Mouse (Mus musculus) splenic B cell, adult 2 months (primary cell): ENCODE data around the gene Klhl29.
A peak's percentile ranks its signal among the peaks of the same experiment; 100 is the strongest.

Experiments used
- DNase-seq: peaks from one replicate; pipeline ENCODE4 v3.0.0-alpha.2; 2011; ENCODE audit warnings: low read depth, low spot score
- H3K27me3 ChIP-seq: 2 replicates; pipeline ENCODE4 v1.6.1; 2012; ENCODE audit warnings: mild to moderate bottlenecking, low read length, moderate library complexity, mixed read lengths; ENCODE audit not compliant: control insufficient read depth, poor library complexity, insufficient read depth, severe bottlenecking
- H3K36me3 ChIP-seq: 2 replicates; pipeline ENCODE4 v1.6.1; 2012; ENCODE audit warnings: mild to moderate bottlenecking, low read length, moderate library complexity, mixed read lengths; ENCODE audit not compliant: control insufficient read depth, poor library complexity, insufficient read depth, severe bottlenecking

The Klhl29 gene

DNA sequence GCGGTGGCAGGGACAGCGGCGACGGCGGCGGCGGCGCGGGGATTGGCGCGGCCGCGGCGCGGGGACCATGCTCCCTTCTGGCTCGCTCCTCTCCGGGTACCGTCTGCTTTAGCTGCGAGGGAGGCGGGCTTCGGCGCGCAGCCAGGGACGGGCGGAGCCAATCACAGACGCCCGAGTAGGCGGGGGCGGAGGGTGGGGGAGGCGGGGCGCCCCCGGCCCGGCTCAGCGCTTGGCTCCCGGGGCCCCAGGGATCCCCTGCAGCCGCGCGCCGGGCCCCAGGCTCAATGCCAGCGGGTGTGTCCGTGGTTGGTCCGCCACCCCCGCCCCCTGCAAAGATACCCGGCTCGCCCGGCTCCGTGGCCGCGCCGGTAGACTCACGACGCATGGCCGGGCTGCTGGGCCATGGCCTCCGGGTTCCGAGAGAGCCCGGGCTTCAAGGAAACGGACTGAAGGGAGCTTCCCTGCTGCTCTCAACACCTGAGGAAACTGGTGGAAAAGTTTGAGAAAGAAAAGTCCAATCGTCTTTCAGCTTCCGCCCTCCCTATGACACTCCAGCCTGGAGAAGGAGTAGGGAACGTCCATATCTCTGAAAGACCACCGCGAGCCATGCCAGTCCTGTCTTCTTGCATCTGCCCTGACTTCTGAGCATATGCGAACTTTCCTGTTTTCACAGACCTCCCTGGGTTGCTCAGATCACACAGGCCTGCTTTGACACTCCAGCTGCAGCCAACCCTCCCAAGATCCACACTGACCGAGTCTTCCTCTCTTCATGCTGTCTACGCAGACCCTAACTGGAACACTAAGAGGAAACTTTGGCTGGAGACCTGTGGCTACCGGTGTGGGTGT is at the start of gene Klhl29:
Klhl29 (minus strand) TSS at position 67 of the 846 bp plus-strand sequence.
- Histone ChIP-seq H3K27me3 (no peaks in the 10 kb centered on the region), H3K36me3 (no peaks in the 10 kb centered on the region)
- DNase-seq = no peak

DNA sequence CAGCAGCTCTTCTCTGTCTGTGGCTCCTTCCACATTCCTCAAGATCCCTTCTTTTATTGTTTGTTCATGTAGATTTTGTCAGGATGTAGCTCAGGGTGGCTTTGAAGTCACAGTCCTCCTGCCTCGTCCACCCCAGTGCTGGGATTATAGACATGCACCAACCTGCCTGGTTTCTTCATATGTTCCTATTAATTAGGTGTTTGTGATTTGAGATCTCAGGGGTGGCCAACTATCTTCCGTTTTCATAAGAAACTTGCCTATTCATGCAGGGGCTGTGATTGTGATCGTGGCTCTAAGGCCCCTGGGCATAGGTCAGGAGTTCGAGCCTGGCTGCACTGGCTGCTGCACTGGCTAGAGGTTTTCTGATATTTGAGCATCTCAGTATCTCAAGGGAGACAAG is 49.8 kb upstream of the Klhl29 start:
- Histone ChIP-seq H3K27me3 (no peaks in the 10 kb centered on the region), H3K36me3 (no peaks in the 10 kb centered on the region)
- DNase-seq = no peak

DNA sequence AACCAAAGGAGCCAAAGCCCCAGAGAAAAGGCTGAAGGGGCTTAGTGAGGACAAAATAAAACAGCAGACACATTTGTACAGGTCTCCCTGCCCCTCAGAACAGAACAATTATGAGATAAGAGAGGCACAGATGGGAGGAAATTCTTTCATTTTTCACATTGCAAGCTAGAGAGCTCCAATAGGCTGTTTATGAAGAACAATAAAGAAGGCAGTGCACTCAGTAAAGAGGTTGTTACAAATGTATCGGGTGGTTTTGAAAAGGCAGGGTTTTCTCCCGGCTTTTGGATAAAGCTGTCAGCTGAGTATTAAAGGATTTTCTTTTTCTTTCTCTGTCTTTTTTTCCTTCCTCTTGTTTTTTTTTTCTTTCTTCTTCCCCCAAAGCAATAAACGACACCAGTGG is 40.3 kb upstream of the Klhl29 start:
- no peak for DNase-seq
- H3K36me3 ChIP-seq = no peaks in the 10 kb centered on the region
- H3K27me3 ChIP-seq = no peaks in the 10 kb centered on the region

DNA sequence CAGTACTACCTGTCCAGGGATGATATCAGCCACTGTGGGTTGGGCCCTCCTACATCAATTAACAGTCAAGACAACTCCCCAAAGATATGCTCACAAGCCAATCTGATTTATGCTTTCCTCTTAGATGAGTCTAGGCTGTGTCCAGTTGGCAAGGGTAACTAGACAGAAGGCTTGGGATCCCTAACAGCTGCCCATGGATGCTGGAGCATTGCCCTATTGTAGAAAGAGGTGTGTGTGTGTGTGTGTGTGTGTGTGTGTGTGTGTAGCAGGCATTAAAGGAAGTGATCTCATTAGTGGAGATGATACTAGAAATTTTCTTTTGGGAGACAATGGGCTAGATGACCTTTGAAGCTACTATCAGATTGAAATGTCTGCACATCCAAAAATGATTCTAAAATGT is 38.5 kb upstream of the Klhl29 start:
- H3K36me3 ChIP-seq = no peaks in the 10 kb centered on the region
- no peak for DNase-seq
- no peaks in the 10 kb centered on the region for H3K27me3 ChIP-seq

DNA sequence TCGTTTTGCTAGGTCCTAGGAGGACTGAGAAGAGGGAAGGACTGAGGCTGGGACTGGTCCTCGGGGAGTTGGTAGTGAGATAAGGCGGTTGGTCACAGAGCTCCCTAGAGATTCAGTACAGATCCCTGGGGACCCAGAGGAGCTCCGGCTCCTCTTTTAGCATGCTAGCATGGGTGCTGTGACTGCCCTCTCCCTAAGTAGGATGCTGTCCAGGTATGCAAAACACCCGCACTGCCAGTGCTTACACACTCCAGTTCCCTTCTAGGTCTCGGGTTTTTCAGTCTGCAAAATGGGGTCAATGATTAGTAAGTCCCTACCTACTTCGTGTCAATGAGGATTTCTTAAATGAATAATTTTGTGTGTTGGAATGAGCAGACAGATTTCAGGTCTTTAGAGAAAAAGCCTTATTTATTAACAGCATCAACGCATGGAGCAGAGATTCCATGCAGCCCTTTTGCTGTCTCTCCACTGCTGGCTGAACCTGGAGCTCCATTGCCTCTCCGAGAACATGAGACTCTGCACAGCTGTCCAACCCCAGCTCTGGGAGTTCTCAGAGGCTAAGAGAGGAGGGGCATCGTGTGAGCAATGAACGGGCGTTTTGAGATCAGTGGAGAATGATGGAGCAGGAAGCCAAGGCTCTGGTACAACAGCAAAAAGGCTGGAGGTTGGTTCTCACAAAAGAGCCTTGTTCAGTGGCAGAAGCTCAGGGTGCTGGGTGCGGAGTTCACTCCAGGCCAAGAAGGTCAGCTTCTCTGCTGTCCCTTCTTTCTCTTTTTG is 36.5 kb upstream of the Klhl29 start:
- DNase-seq = no peak
- no peaks in the 10 kb centered on the region for H3K27me3 ChIP-seq
- H3K36me3 ChIP-seq = no peaks in the 10 kb centered on the region

DNA sequence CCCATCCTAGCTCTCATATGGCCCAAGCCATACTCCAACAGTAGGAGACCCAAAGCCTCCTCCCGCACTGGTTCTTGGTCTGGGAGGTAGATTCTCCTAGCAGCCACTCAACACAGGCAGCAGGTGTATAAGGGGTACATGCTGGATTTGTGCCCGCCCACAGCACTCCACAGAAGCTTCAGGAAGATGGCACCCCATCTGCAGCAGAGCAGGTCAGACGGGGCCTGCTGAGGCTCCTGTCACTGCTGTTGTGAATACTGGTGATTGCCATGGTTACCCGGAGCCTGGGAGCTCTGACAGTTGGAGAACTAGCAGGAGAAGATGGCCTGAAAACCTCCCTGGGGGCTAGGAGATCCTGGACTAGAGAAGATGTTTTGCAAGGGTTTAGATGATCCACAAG is 35.9 kb upstream of the Klhl29 start:
- Histone ChIP-seq H3K36me3 (no peaks in the 10 kb centered on the region), H3K27me3 (no peaks in the 10 kb centered on the region)

DNA sequence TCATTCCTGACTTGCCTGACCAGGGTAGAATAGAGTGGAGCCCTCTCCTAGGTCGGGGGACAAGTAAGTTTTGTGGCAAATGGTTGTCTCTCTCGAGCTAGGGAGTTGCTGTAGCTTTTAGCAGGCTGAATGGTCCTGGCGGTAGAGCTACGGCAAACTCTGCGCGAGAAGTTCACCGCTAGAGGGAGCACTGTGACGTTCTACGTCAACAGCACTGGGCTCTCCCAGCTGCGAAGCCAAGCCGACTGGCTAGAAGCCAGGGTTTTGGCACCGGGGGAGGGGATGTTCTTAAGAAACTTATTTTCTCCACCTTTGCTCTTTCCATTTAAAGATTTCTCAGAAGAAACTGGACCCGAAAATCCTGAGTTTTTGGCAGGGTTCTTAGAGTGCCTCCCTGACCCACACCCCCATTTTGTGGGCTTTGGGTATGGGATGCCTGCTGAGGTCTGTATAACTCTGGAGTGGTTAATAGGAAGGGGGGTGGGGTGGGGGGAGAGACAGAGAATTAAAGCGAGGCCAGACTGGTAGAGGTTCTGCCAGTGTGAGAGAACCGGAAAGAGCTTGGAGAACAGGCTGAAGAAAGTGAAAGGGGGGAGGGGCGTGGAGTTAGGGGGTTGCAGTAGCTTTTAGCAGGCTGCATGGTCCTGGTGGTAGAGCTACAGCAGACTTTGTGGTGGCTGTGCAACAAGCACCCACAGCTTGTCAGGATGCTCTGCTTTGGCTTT is 35.1 kb upstream of the Klhl29 start:
- no peaks in the 10 kb centered on the region for H3K36me3 ChIP-seq
- no peaks in the 10 kb centered on the region for H3K27me3 ChIP-seq
- peak; percentile 1 for DNase-seq

More for the DNA sequence above, 35.9 kb upstream of the Klhl29 start:
- DNase-seq = no peak

DNA sequence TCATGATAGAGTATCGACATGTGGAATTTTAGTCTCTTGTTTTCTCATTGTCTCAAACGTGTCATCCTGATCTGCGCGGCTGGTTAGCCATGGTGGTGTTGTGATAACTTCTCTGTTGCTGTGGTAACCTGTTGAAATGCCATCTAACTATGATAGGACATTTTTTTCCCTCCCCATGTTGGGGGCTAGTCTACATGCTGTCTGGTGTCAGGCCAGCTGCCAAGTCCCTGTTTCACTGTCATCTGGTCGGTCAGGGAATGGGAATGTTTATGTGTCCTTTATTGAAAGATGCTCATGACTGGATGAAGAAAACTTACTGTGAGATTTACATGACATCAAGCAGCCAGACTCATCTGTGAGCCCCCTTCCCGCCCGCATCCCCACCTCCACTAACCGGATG is 31.7 kb upstream of the Klhl29 start:
- DNase-seq = no peak
- no peaks in the 10 kb centered on the region for H3K36me3 ChIP-seq
- no peaks in the 10 kb centered on the region for H3K27me3 ChIP-seq

DNA sequence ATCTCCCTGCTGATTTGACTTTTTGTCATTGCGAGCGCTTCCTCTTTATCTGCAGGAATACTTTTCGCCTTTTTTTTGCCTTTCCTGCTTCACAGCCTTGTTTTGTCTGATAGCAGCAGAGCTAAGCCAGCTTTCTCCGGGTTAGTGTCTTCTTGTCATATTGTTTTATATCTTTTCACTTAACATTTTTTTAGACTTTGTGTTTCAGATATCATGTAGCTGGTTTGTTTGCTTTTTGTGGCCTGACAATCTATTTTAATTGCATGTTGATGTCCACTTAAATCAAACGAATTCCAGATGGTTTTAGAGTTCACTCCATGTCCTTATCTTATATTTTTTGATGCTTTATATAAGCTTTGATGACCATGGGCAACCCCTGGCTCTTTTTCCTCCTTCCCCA is 21.9 kb upstream of the Klhl29 start:
- Histone ChIP-seq H3K27me3 (no peaks in the 10 kb centered on the region), H3K36me3 (no peaks in the 10 kb centered on the region)
- DNase-seq = no peak

DNA sequence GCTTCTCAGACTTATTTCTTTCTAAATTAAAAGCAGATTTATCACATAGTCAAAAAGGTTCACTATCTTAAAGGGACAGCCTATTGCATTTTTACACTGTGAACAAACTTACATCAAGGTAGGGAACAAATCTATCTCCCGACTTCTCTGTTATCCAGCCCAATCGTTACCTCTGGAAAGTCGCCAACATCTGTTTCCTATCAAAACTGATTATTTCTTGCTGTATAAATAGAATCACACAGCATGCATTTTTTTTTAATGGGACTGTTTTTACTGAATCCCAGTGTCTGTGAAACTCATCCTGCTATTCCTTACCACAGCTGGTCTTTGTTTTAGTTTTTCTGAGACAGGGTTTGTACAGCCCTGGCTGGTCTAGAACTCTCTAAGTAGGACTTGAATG is 19.7 kb upstream of the Klhl29 start:
- DNase-seq = no peak
- H3K36me3 ChIP-seq = no peaks in the 10 kb centered on the region
- no peaks in the 10 kb centered on the region for H3K27me3 ChIP-seq

DNA sequence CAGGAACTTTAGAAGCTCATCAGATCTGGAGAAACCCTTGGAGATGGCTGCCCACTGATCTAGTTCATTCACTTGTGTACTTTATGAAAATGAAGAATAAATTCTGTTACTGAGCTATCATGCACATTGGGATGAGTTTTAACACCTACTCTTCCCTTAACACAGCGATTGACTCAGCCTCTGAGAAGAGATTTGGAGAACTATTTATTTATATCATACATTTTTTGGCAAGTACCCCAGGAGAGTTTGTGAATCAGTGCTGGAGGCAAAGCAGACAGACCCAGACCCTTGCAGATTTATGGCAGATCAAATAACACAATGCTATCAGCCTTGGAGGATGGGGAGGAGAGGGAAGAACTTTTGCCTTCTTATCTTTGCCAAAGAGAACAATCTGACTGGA is 11.6 kb upstream of the Klhl29 start:
- Histone ChIP-seq H3K27me3 (no peaks in the 10 kb centered on the region), H3K36me3 (no peaks in the 10 kb centered on the region)
- no peak for DNase-seq

DNA sequence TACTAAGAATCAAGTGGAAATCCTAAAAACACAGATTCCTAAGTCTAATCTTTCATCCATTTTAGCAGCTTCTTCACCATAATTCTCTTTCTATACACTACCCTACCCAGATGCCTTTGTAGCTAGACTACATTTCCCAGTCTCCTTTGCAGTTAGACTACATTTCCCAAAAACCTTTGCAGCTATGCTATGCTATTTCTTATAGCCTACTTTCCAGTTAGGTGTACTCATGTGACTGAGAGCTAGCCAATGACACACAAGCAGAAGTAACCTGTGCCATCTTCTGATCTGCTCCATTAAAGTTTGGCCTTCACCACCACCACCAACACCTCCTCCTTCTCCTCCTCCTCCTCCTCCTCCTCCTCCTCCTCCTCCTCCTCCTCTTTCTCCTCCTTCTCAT is 11.2 kb upstream of the Klhl29 start:
- Histone ChIP-seq H3K27me3 (no peaks in the 10 kb centered on the region), H3K36me3 (no peaks in the 10 kb centered on the region)
- DNase-seq = no peak

DNA sequence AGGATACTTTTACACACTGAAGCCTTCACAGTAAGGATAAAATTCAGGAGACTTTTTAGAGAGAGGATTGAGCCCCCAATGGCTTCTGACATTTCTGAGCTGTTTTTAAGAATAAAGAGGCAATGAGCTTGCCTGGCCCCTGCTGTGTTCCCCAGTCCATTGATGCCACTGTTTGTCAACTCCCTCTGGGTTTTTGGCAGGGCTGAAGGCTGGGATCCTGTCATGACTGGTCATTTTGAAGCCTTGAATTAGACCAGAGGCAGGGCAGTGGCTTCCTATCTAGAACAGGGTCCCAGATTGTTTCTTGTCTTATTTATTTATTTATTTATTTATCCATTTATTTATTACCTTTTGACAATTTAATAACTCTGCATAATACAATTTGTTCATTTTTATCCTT is 6.2 kb upstream of the Klhl29 start:
- no peak for DNase-seq
- Histone ChIP-seq H3K36me3 (no peaks in the 10 kb centered on the region), H3K27me3 (no peaks in the 10 kb centered on the region)

DNA sequence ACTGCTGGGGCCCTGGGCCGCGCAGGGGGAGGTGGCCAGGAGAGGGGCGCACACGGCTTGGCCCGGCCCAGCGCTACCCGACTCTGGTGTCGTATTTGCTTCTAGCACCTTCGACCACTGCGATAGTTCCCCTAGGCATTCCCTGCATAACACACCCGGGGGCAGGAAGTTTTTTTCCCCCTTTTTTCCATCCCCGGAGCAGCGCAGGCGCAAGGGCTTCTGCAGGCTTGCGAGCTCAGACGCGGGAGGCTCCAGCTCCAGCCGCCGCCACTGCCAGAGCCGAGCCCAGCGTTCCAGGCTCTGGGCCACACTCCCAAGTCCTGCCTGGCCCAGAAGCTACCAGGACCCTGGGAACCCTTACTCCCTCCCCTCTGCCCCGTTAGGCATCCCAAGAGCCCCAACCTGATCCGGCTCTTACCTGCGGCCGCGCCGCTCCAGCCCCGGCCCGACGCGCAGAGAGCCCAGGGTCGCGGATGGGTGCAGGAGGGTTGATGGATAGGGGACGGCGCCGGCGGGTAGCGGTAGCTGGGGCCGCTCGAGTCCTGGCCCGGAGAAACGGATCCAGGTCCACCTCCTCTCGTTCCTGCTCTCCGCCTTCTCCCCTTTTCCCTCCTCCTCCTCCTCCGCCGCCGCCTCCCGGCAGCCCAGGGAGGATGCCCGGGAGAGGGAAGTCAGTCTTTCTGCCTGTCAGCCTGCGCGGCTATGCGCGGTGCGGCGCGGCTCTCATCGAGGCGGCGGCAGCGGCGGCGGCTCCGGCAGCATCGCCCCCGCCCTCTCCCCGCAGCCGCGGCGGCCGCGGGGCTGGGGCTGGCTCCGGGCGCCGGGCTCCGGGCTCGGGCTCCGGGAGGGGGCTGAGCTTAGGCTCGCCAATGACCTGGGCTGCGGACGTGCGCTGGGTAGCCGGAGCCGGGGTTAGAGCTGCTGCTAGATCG is 532 bp downstream of the Klhl29 start:
- Histone ChIP-seq H3K27me3 (no peaks in the 10 kb centered on the region), H3K36me3 (no peaks in the 10 kb centered on the region)
- no peak for DNase-seq
